Mouse (Mus musculus) liver, embryonic 13.5 days (tissue): ENCODE measurements around the gene Cnih4. TPM values are rescaled to one million over a fixed set of nuclear protein-coding genes. Genes with fewer than 3 reads are reported as not detected.

ENCODE experiments used
- ATAC-seq: fragments of 200-750 bp; cut with Nextera tagmentation; 2 replicates; pipeline ENCODE4 v1.8.0; 2017; ENCODE audit warnings: low read depth, mild to moderate bottlenecking, moderate number of reproducible peaks, moderate library complexity
- DNase-seq: peaks from one replicate; pipeline ENCODE4 v3.0.0; 2022
- H3K27ac ChIP-seq: fragments of 300-500 bp; sonication (generic); 2 replicates; pipeline ENCODE4 v1.5.1; 2015; ENCODE audit warnings: moderate library complexity, mild to moderate bottlenecking, inconsistent platforms
- H3K27me3 ChIP-seq: fragments of 300-500 bp; sonication (generic); 2 replicates; pipeline ENCODE4 v1.6.1; 2015; ENCODE audit warnings: mild to moderate bottlenecking, inconsistent platforms
- H3K36me3 ChIP-seq: fragments of 300-500 bp; sonication (generic); 2 replicates; pipeline ENCODE4 v1.6.1; 2015; ENCODE audit warnings: mild to moderate bottlenecking, inconsistent platforms
- H3K4me1 ChIP-seq: fragments of 300-500 bp; sonication (generic); replicated peaks from 2 replicates; pipeline ENCODE4 v1.6.1; 2015; ENCODE audit warnings: inconsistent platforms
- H3K4me2 ChIP-seq: fragments of 300-500 bp; sonication (generic); 2 replicates; pipeline ENCODE4 v1.6.1; 2015; ENCODE audit warnings: inconsistent platforms, mild to moderate bottlenecking, moderate library complexity
- H3K4me3 ChIP-seq: fragments of 300-500 bp; sonication (generic); replicated peaks from 2 replicates; pipeline ENCODE4 v1.5.1; 2015; ENCODE audit warnings: mild to moderate bottlenecking, inconsistent platforms
- H3K9ac ChIP-seq: fragments of 300-500 bp; sonication (generic); 2 replicates; pipeline ENCODE4 v1.6.1; 2015; ENCODE audit warnings: mild to moderate bottlenecking, inconsistent platforms
- H3K9me3 ChIP-seq: fragments of 300-500 bp; sonication (generic); replicated peaks from 2 replicates; pipeline ENCODE4 v1.6.1; 2016; ENCODE audit warnings: inconsistent platforms
- WGBS: fragments of 180-500 bp; shearing (Covaris S2); methylation state at CpG from one replicate; pipeline ENCODE4 v1.1.7; 2015; ENCODE audit not compliant: insufficient replicate concordance; 5-methylcytosine and 5-hydroxymethylcytosine counted together
- polyA plus RNA-seq: library from polyadenylated mRNA; unstranded; fragments of >200 nt; fragmentation: Nextera tagmentation; extraction: Ambion mirVana; gene quantifications from 2 replicates; pipeline ENCODE4 v1.2.1, GENCODE M21; 2015

Gene Cnih4
- polyA plus RNA-seq, 1 experiment from 2014 or later, result 58.9 TPM

GRCm38 (mm10) chr1:181211403-181211919, 67.0 kb downstream of the Cnih4 start:
- WGBS, result 2% methylated on average over 35 of the region's 72 CpGs
- H3K4me2 ChIP-seq, result peak overlapping the region; percentile 93
- no peak; the same call in 1 of the 2 replicates for ATAC-seq
- H3K36me3 ChIP-seq, result peaks cover 31% of the 10 kb centered on the region
- peak overlapping the region; percentile 100 for H3K4me3 ChIP-seq
- peak overlapping the region; percentile 99 for H3K27ac ChIP-seq
- peak overlapping the region; percentile 100 for H3K9ac ChIP-seq
- DNase-seq, result no peak
- H3K27me3 ChIP-seq, result no peaks in the 10 kb centered on the region
- peaks cover 60% of the 10 kb centered on the region for H3K4me1 ChIP-seq
- H3K9me3 ChIP-seq, result no peaks in the 10 kb centered on the region

DNA sequence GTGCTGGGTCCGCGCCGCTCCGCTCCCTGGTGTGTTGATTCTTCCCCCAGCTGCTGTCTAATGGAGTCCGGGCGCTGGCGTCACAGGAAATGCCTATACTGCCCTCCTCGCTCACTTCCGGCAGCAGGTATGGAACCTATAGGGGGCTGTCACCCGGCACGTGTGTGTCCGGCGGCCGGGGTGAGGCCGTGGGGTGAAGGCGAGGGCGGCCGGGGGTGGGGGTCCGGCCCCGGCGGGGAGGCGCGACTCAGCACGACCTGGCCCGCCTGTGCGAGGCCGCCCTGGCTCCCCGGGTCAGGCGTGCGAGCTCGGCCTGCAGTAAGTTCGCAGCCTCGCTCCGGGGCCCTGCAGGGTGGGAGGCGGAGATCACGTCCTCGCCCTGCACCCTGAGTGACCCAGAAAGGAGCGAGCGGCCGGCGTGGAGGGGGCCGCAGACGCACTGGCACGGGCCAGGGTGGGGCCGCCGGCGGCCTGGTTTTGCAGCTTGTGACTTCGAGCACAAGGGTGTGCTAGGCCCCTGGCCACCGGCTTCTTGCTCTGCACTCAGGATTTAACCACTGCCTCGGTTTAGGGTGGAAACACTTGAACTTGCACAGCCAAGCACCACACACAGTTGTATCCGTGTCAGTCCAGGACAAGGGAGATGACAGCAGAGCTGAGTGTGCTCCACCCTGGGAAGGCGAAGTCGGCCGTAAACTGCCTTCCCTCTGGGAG, 67.6 kb downstream of the Cnih4 start, which contains the start of gene Wdr26:
Gene Wdr26, minus strand, starts transcription at position 82 of the 714 bp plus-strand sequence.
- DNase-seq (peak; percentile 81), ATAC-seq (peak; percentile 77)
- WGBS, result under 1% methylated on average over 53 of the region's 54 CpGs
- H3K4me1 ChIP-seq, result peaks cover 63% of the 10 kb centered on the region
- H3K4me3 ChIP-seq, result peak within 1 kb of the TSS; percentile 100
- H3K36me3 ChIP-seq, result peaks cover 25% of the 10 kb centered on the region
- peak within 1 kb of the TSS; percentile 100 for H3K9ac ChIP-seq
- H3K27me3 ChIP-seq, result no peaks in the 10 kb centered on the region
- peak within 1 kb of the TSS; percentile 93 for H3K4me2 ChIP-seq
- no peaks in the 10 kb centered on the region for H3K9me3 ChIP-seq
- H3K27ac ChIP-seq, result peak within 1 kb of the TSS; percentile 99

- 83% methylated on average over 8 of the region's 8 CpGs for WGBS
- Histone ChIP-seq H3K27me3 (no peaks in the 10 kb centered on the region), H3K36me3 (peaks cover 10% of the 10 kb centered on the region; the same call in 1 of the 2 replicates), H3K4me2 (peak overlapping the region; percentile 72), H3K4me3 (no peak overlapping the region), H3K9me3 (no peaks in the 10 kb centered on the region), H3K27ac (peak overlapping the region; percentile 99), H3K4me1 (peaks cover 68% of the 10 kb centered on the region), H3K9ac (peak overlapping the region; percentile 100)
- DNase-seq (no peak), ATAC-seq (no peak)
Observed at GRCm38 (mm10) chr1:181214296-181215035, 70.0 kb downstream of the Cnih4 start.

- 24% methylated on average over 4 of the region's 4 CpGs for WGBS
- Histone ChIP-seq H3K36me3 (peaks cover 7% of the 10 kb centered on the region; the same call in 1 of the 2 replicates), H3K9me3 (no peaks in the 10 kb centered on the region), H3K4me2 (peak overlapping the region; percentile 72), H3K4me3 (peak overlapping the region; percentile 49), H3K27me3 (no peaks in the 10 kb centered on the region), H3K4me1 (peaks cover 74% of the 10 kb centered on the region), H3K27ac (peak overlapping the region; percentile 99), H3K9ac (peak overlapping the region; percentile 100)
- peak; percentile 92 for ATAC-seq
- peak; percentile 82 for DNase-seq
Observed at GRCm38 (mm10) chr1:181216315-181216714, 71.8 kb downstream of the Cnih4 start.

Other genes with a start within 250 kb of the Cnih4 start
- gene Pycr2, start 240.4 kb upstream of the Cnih4 start, polyA plus RNA-seq, result 122 and 128 TPM in 2 replicates
- gene Lefty1, start 209.7 kb upstream of the Cnih4 start, polyA plus RNA-seq, result 6.0 and 6.5 TPM in 2 replicates
- gene Tmem63a, start 202.3 kb upstream of the Cnih4 start, polyA plus RNA-seq, result 5.2 and 7.5 TPM in 2 replicates
- 3.5 and 3.7 TPM in 2 replicates for gene Ephx1, start 123.8 kb upstream of the Cnih4 start, polyA plus RNA-seq
- 0.09 TPM in 1 of 2 replicates, not detected in the other for gene 9130409I23Rik, start 93.5 kb upstream of the Cnih4 start, polyA plus RNA-seq
- 13.8 and 16.8 TPM in 2 replicates for gene Nvl, start 489 bp upstream of the Cnih4 start, polyA plus RNA-seq
- gene Wdr26, start 67.3 kb downstream of the Cnih4 start, polyA plus RNA-seq, result 55.6 and 62.5 TPM in 2 replicates
- gene Cnih3, start 207.9 kb downstream of the Cnih4 start, polyA plus RNA-seq, result not detected in 2 replicates